Mouse (Mus musculus): ENCODE data around the gene Slc24a4. TPM values are rescaled to one million over a fixed set of nuclear protein-coding genes. Genes with fewer than 3 reads are reported as not detected.

Slc24a4 gene
- polyA plus RNA-seq, 1 experiment from 2014 or later, result 0.04 TPM

GRCm38 (mm10) chr12:102148746-102149145 lies 20.2 kb downstream of the Slc24a4 start:
- DNase-seq (ENCODE audit: low spot score), result no peak
- 84% methylated on average over 2 of the region's 2 CpGs for WGBS
- Histone ChIP-seq H3K4me3 (ENCODE audit: low read depth, low read length) (no peak overlapping the region), H3K9me3 (ENCODE audit: control insufficient read depth, low read length) (no peaks in the 10 kb centered on the region), H3K27ac (ENCODE audit: low read depth, low read length) (no peak overlapping the region), H3K9ac (ENCODE audit: low read depth, low read length) (no peak overlapping the region), H3K4me1 (replicated peaks; ENCODE audit: control insufficient read depth, insufficient read depth, low read length) (no peaks in the 10 kb centered on the region), H3K36me3 (ENCODE audit: control insufficient read depth, insufficient read depth, low read length) (no peaks in the 10 kb centered on the region), H3K4me2 (no peak overlapping the region), H3K27me3 (replicated peaks; ENCODE audit: control insufficient read depth, insufficient read depth, low read length) (no peaks in the 10 kb centered on the region)
- ATAC-seq (replicated peaks; ENCODE audit: low FRiP score), result no peak

GRCm38 (mm10) chr12:102151185-102151584 lies 22.7 kb downstream of the Slc24a4 start:
- Histone ChIP-seq H3K27ac (ENCODE audit: low read depth, low read length) (no peak overlapping the region), H3K9me3 (ENCODE audit: control insufficient read depth, low read length) (no peaks in the 10 kb centered on the region), H3K9ac (ENCODE audit: low read depth, low read length) (no peak overlapping the region), H3K4me3 (ENCODE audit: low read depth, low read length) (no peak overlapping the region), H3K4me2 (no peak overlapping the region), H3K36me3 (ENCODE audit: control insufficient read depth, insufficient read depth, low read length) (no peaks in the 10 kb centered on the region), H3K4me1 (replicated peaks; ENCODE audit: control insufficient read depth, insufficient read depth, low read length) (peaks cover 2% of the 10 kb centered on the region; the same call in 1 of the 2 replicates), H3K27me3 (replicated peaks; ENCODE audit: control insufficient read depth, insufficient read depth, low read length) (no peaks in the 10 kb centered on the region)
- no peak for ATAC-seq (replicated peaks; ENCODE audit: low FRiP score)
- 81% methylated on average over 7 of the region's 7 CpGs for WGBS
- DNase-seq (ENCODE audit: low spot score), result no peak

DNA sequence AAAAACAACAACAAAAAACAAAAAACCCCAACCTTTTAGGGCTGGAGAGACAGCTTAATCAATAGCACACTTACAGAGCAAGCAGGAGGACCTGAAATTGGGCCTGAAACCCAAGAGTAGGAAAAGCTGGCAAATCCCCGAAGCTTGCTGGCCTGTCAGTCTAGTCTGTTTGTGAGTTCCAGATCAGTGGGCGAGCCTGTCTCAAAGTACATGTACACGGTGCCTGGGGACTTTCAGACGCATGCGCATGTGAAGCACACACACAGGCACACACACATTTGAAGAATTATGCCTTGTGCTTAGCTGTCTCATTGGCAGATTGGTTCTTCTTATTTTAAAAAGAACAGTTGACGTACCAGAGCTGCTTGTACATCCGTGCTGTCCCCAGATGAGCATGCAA lies 25.3 kb downstream of the Slc24a4 start:
- H3K27ac ChIP-seq (ENCODE audit: low read depth, low read length), result no peak overlapping the region
- no peaks in the 10 kb centered on the region for H3K27me3 ChIP-seq (replicated peaks; ENCODE audit: control insufficient read depth, insufficient read depth, low read length)
- no peak overlapping the region for H3K4me3 ChIP-seq (ENCODE audit: low read depth, low read length)
- 87% methylated on average over 7 of the region's 7 CpGs for WGBS
- H3K4me1 ChIP-seq (replicated peaks; ENCODE audit: control insufficient read depth, insufficient read depth, low read length), result peaks cover 2% of the 10 kb centered on the region; the same call in 1 of the 2 replicates
- H3K4me2 ChIP-seq, result no peak overlapping the region
- H3K9ac ChIP-seq (ENCODE audit: low read depth, low read length), result no peak overlapping the region
- H3K9me3 ChIP-seq (ENCODE audit: control insufficient read depth, low read length), result no peaks in the 10 kb centered on the region
- DNase-seq (ENCODE audit: low spot score) (no peak), ATAC-seq (replicated peaks; ENCODE audit: low FRiP score) (no peak)
- no peaks in the 10 kb centered on the region for H3K36me3 ChIP-seq (ENCODE audit: control insufficient read depth, insufficient read depth, low read length)

DNA sequence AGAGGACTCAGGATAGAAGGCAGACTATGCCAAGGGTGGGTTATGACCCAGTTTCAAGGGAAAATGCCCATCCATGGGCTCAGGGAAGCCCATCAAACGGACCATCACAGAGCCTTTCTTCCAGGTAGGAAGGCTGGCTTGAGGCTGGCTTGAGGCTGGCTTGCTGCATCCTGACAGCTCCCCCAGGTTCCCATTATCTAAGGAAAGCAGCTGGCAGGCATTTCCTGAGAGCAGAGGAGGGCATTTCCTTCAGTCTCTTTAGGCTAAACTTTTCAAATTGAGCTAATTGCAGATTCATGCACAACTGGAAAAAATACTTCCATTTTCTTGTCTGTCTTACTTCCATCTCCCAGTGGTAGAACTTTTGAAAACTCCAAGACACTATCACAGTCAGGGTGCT lies 26.3 kb downstream of the Slc24a4 start:
- 33% methylated on average over 1 of the region's 1 CpGs for WGBS
- Histone ChIP-seq H3K9me3 (ENCODE audit: control insufficient read depth, low read length) (no peaks in the 10 kb centered on the region), H3K4me1 (replicated peaks; ENCODE audit: control insufficient read depth, insufficient read depth, low read length) (peaks cover 2% of the 10 kb centered on the region; the same call in 1 of the 2 replicates), H3K9ac (ENCODE audit: low read depth, low read length) (no peak overlapping the region), H3K27me3 (replicated peaks; ENCODE audit: control insufficient read depth, insufficient read depth, low read length) (no peaks in the 10 kb centered on the region), H3K4me3 (ENCODE audit: low read depth, low read length) (no peak overlapping the region), H3K36me3 (ENCODE audit: control insufficient read depth, insufficient read depth, low read length) (no peaks in the 10 kb centered on the region), H3K27ac (ENCODE audit: low read depth, low read length) (no peak overlapping the region), H3K4me2 (no peak overlapping the region)
- ATAC-seq (replicated peaks; ENCODE audit: low FRiP score) (no peak), DNase-seq (ENCODE audit: low spot score) (no peak)

- no peaks in the 10 kb centered on the region for H3K9me3 ChIP-seq (ENCODE audit: control insufficient read depth, low read length)
- no peaks in the 10 kb centered on the region for H3K27me3 ChIP-seq (replicated peaks; ENCODE audit: control insufficient read depth, insufficient read depth, low read length)
- ATAC-seq (replicated peaks; ENCODE audit: low FRiP score) (no peak), DNase-seq (ENCODE audit: low spot score) (no peak)
- no peak overlapping the region for H3K9ac ChIP-seq (ENCODE audit: low read depth, low read length)
- H3K4me3 ChIP-seq (ENCODE audit: low read depth, low read length), result no peak overlapping the region
- H3K4me1 ChIP-seq (replicated peaks; ENCODE audit: control insufficient read depth, insufficient read depth, low read length), result no peaks in the 10 kb centered on the region
- H3K36me3 ChIP-seq (ENCODE audit: control insufficient read depth, insufficient read depth, low read length), result no peaks in the 10 kb centered on the region
- 89% methylated on average over 7 of the region's 7 CpGs for WGBS
- H3K4me2 ChIP-seq, result no peak overlapping the region
- no peak overlapping the region for H3K27ac ChIP-seq (ENCODE audit: low read depth, low read length)
These were observed 36.1 kb downstream of the Slc24a4 start for GRCm38 (mm10) chr12:102164632-102165031.

DNA sequence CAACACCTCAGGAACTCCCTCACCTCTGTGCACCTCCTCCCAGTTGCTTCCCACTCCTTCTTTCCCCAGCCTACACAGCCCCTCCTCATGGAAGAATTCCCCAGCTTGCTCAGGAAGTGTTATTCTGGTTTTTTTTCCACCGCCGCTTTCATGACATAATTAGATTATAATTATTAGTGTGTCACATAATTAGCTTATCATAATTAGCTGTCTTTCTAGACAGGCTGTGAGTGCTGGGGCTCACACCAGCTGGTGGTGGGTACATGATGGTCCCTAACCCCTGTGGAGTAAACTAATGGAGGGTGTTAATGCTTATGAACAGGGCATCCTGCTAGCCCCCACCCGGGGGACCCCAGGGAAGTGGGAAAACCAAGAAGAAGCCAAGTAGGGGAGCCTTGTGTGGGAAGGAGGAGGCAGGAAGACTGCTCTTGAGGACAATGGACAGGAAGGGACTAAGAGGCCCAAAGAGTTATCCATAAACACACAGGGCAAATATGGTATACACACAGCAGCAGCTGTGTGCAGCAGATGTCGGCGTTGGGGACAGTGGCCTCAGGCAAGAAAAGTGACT lies 38.2 kb downstream of the Slc24a4 start:
- Histone ChIP-seq H3K9me3 (ENCODE audit: control insufficient read depth, low read length) (no peaks in the 10 kb centered on the region), H3K36me3 (ENCODE audit: control insufficient read depth, insufficient read depth, low read length) (no peaks in the 10 kb centered on the region), H3K9ac (ENCODE audit: low read depth, low read length) (no peak overlapping the region), H3K4me2 (no peak overlapping the region), H3K27me3 (replicated peaks; ENCODE audit: control insufficient read depth, insufficient read depth, low read length) (no peaks in the 10 kb centered on the region), H3K27ac (ENCODE audit: low read depth, low read length) (0 out of 2 replicates have a peak overlapping the region, but pooled peaks have one; percentile 34), H3K4me3 (ENCODE audit: low read depth, low read length) (no peak overlapping the region), H3K4me1 (replicated peaks; ENCODE audit: control insufficient read depth, insufficient read depth, low read length) (no peaks in the 10 kb centered on the region)
- DNase-seq (ENCODE audit: low spot score), result no peak
- WGBS, result 55% methylated on average over 5 of the region's 5 CpGs
- ATAC-seq (replicated peaks; ENCODE audit: low FRiP score), result no peak

- no peak for DNase-seq (ENCODE audit: low spot score)
- Histone ChIP-seq H3K9me3 (ENCODE audit: control insufficient read depth, low read length) (no peaks in the 10 kb centered on the region), H3K4me1 (replicated peaks; ENCODE audit: control insufficient read depth, insufficient read depth, low read length) (no peaks in the 10 kb centered on the region), H3K36me3 (ENCODE audit: control insufficient read depth, insufficient read depth, low read length) (no peaks in the 10 kb centered on the region), H3K9ac (ENCODE audit: low read depth, low read length) (no peak overlapping the region), H3K4me3 (ENCODE audit: low read depth, low read length) (no peak overlapping the region), H3K27me3 (replicated peaks; ENCODE audit: control insufficient read depth, insufficient read depth, low read length) (no peaks in the 10 kb centered on the region), H3K4me2 (no peak overlapping the region), H3K27ac (ENCODE audit: low read depth, low read length) (0 out of 2 replicates have a peak overlapping the region, but pooled peaks have one; percentile 34)
- ATAC-seq (replicated peaks; ENCODE audit: low FRiP score), result no peak
- WGBS, result 38% methylated on average over 5 of the region's 5 CpGs
These were observed 38.8 kb downstream of the Slc24a4 start for GRCm38 (mm10) chr12:102167302-102167701.

- DNase-seq (ENCODE audit: low spot score) (no peak), ATAC-seq (replicated peaks; ENCODE audit: low FRiP score) (no peak)
- no peaks in the 10 kb centered on the region for H3K36me3 ChIP-seq (ENCODE audit: control insufficient read depth, insufficient read depth, low read length)
- no peak overlapping the region for H3K4me3 ChIP-seq (ENCODE audit: low read depth, low read length)
- no peak overlapping the region for H3K27ac ChIP-seq (ENCODE audit: low read depth, low read length)
- no peak overlapping the region for H3K9ac ChIP-seq (ENCODE audit: low read depth, low read length)
- no peaks in the 10 kb centered on the region for H3K27me3 ChIP-seq (replicated peaks; ENCODE audit: control insufficient read depth, insufficient read depth, low read length)
- H3K4me1 ChIP-seq (replicated peaks; ENCODE audit: control insufficient read depth, insufficient read depth, low read length), result no peaks in the 10 kb centered on the region
- no peaks in the 10 kb centered on the region for H3K9me3 ChIP-seq (ENCODE audit: control insufficient read depth, low read length)
- WGBS, result 67% methylated on average over 11 of the region's 11 CpGs
- H3K4me2 ChIP-seq, result no peak overlapping the region
These were observed 44.2 kb downstream of the Slc24a4 start for GRCm38 (mm10) chr12:102172746-102173145.

DNA sequence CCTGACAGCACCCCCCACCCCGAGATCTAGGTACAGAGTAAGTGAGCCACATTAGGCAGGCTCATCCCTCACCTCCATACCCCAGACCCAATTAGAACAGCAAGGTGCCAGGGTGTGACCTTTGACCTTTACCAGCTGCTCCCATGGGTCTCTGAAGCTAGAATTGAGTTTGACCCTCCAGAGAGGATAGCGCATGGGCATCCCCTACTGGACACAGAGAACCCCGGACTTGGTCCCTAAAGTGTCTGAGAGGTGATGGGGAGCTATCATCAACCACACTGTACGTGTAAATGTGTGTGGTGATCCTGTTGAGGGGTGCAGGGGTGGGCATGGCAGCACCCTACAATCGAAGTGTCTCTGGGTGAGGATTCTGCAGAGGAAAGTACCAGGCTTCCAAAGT lies 44.8 kb downstream of the Slc24a4 start:
- DNase-seq (ENCODE audit: low spot score), result no peak
- Histone ChIP-seq H3K27me3 (replicated peaks; ENCODE audit: control insufficient read depth, insufficient read depth, low read length) (no peaks in the 10 kb centered on the region), H3K9me3 (ENCODE audit: control insufficient read depth, low read length) (no peaks in the 10 kb centered on the region), H3K4me3 (ENCODE audit: low read depth, low read length) (no peak overlapping the region), H3K36me3 (ENCODE audit: control insufficient read depth, insufficient read depth, low read length) (no peaks in the 10 kb centered on the region), H3K4me1 (replicated peaks; ENCODE audit: control insufficient read depth, insufficient read depth, low read length) (no peaks in the 10 kb centered on the region), H3K9ac (ENCODE audit: low read depth, low read length) (no peak overlapping the region), H3K27ac (ENCODE audit: low read depth, low read length) (no peak overlapping the region), H3K4me2 (no peak overlapping the region)
- WGBS, result 82% methylated on average over 5 of the region's 5 CpGs
- ATAC-seq (replicated peaks; ENCODE audit: low FRiP score), result no peak
